Mouse (Mus musculus) T-helper 17 cell (primary cell): ENCODE measurements around the gene Man2a1.

Source experiments
- in situ Hi-C, 2 experiments: fragments of 300-600 bp; cut with MboI, MseI; formaldehyde crosslinking; loops; 1 replicate in 1 of 2; 2 replicates in 1 of 2; pipeline ENCODE4 v1.15.1; 2025; ENCODE audit warnings: high pct_unique_total_duplicates in 2 of 2

Gene Man2a1

GRCm38 (mm10) chr17:64601751-64602578, 1.4 kb downstream of the Man2a1 start:
- in situ Hi-C loops: loop anchor here in 1 of 2 experiments (5.0 to 10.0 kb wide), 2 partner anchors 90 to 1013 kb away; partner anchors contain the start of gene Vapa

GRCm38 (mm10) chr17:64603134-64603533, 2.6 kb downstream of the Man2a1 start:
- in situ Hi-C loops: loop anchor here in 1 of 2 experiments (5.0 to 10.0 kb wide), 2 partner anchors 89 to 1012 kb away; partner anchors contain the start of gene Vapa

- in situ Hi-C loops: loop anchor here in 1 of 2 experiments (5.0 to 10.0 kb wide), 2 partner anchors 89 to 1011 kb away; partner anchors contain the start of gene Vapa
Measured at GRCm38 (mm10) chr17:64603534-64603933, 3.0 kb downstream of the Man2a1 start.

- in situ Hi-C loops: loop anchor here in 1 of 2 experiments (5.0 to 10.0 kb wide), 2 partner anchors 88 to 1011 kb away; partner anchors contain the start of gene Vapa
Measured at GRCm38 (mm10) chr17:64604163-64604562, 3.6 kb downstream of the Man2a1 start.

- in situ Hi-C loops: loop anchor here in 1 of 2 experiments (10.0 kb wide), 1 partner anchor 1007 kb away; the partner anchor contains the start of gene Vapa
Measured at GRCm38 (mm10) chr17:64608228-64608627, 7.7 kb downstream of the Man2a1 start.

- in situ Hi-C loops: loop anchor here in 1 of 2 experiments (10.0 kb wide), 1 partner anchor 1006 kb away; the partner anchor contains the start of gene Vapa
Measured at GRCm38 (mm10) chr17:64608923-64609598, 8.5 kb downstream of the Man2a1 start.

- in situ Hi-C loops: loop anchor here in 1 of 2 experiments (10.0 kb wide), 1 partner anchor 1005 kb away; the partner anchor contains the start of gene Vapa
Measured at GRCm38 (mm10) chr17:64609741-64610140, 9.2 kb downstream of the Man2a1 start.

GRCm38 (mm10) chr17:64611426-64611825, 10.9 kb downstream of the Man2a1 start:
- in situ Hi-C loops: no loop called here

GRCm38 (mm10) chr17:64612135-64612885, 11.8 kb downstream of the Man2a1 start:
- in situ Hi-C loops: no loop called here

GRCm38 (mm10) chr17:64612930-64613329, 12.4 kb downstream of the Man2a1 start:
- in situ Hi-C loops: no loop called here

GRCm38 (mm10) chr17:64613351-64613750, 12.8 kb downstream of the Man2a1 start:
- in situ Hi-C loops: no loop called here

- in situ Hi-C loops: no loop called here
Measured at GRCm38 (mm10) chr17:64614804-64615203, 14.3 kb downstream of the Man2a1 start.

- in situ Hi-C loops: no loop called here
Measured at GRCm38 (mm10) chr17:64615420-64615819, 14.9 kb downstream of the Man2a1 start.

- in situ Hi-C loops: no loop called here
Measured at GRCm38 (mm10) chr17:64616259-64616658, 15.7 kb downstream of the Man2a1 start.

- in situ Hi-C loops: no loop called here
Measured at GRCm38 (mm10) chr17:64617838-64618237, 17.3 kb downstream of the Man2a1 start.

- in situ Hi-C loops: no loop called here
Measured at GRCm38 (mm10) chr17:64618996-64619395, 18.5 kb downstream of the Man2a1 start.

GRCm38 (mm10) chr17:64620135-64620534, 19.6 kb downstream of the Man2a1 start:
- in situ Hi-C loops: no loop called here

GRCm38 (mm10) chr17:64620627-64621026, 20.1 kb downstream of the Man2a1 start:
- in situ Hi-C loops: no loop called here

- in situ Hi-C loops: no loop called here
Measured at GRCm38 (mm10) chr17:64621226-64621625, 20.7 kb downstream of the Man2a1 start.

GRCm38 (mm10) chr17:64621649-64622351, 21.3 kb downstream of the Man2a1 start:
- in situ Hi-C loops: no loop called here
